Mouse (Mus musculus) ovary, postnatal 36 days (tissue): ENCODE data around the gene Nup160.

Source experiments
- DNase-seq: peaks from one replicate; pipeline ENCODE4 v3.0.0; 2022; ENCODE audit warnings: low spot score, mixed read lengths

The Nup160 gene

DNA sequence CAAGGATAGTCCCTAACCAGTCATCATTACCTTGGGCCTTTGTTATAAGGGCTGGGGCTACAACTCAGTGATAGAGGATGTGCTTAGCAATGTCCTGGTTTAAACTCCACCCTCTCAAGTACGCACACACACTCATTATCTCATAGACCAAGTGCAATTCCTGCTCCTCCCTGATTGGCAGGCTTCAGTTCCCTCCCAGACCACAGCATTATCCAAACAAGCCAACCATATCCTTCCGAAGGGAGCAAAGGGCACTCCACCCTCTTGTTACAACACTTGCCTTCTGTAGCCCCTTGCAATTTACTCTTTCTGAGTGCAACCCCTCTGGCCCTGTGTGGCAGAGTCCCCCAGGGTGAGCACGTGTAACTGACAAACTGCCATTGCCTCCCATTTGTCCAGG lies 15.6 kb upstream of the Nup160 start:
- no peak for DNase-seq

DNA sequence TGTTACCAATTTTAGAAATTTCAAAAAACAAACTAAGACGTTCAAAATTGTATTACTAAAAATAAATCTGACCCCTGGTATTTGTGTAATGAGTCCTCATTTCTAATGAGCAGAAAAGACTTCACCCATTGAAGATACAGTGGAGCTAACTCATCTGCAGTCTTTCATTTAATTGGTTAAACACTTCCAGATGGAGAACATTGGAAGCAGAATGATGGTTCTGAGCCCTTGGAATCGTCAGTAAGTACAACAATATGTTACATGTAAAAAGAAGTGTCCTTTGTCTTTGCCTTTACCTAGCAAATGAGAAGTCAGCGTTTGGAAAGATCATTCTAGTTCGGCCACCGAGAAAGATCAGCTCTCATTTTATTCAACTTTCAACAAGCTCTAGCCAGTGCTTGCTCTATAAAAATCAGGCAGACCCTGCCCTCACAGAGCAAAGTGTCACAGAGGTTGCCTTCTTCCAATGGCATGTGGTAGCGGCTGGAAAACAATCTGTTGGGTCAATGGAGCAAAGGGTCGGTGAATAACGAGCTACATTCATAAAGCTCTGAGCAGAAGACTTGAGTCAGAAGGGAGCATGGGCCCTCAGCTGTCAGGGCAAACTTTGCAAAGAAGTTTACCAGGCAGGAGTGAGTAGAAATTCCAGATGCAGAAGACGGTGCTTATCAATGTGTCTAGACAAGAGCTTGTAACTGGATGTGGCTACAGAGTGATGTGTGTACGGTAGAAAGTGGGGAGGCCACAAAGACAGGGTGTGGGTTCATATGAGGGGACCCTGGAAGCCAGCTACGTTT lies 10.2 kb upstream of the Nup160 start:
- no peak for DNase-seq

DNA sequence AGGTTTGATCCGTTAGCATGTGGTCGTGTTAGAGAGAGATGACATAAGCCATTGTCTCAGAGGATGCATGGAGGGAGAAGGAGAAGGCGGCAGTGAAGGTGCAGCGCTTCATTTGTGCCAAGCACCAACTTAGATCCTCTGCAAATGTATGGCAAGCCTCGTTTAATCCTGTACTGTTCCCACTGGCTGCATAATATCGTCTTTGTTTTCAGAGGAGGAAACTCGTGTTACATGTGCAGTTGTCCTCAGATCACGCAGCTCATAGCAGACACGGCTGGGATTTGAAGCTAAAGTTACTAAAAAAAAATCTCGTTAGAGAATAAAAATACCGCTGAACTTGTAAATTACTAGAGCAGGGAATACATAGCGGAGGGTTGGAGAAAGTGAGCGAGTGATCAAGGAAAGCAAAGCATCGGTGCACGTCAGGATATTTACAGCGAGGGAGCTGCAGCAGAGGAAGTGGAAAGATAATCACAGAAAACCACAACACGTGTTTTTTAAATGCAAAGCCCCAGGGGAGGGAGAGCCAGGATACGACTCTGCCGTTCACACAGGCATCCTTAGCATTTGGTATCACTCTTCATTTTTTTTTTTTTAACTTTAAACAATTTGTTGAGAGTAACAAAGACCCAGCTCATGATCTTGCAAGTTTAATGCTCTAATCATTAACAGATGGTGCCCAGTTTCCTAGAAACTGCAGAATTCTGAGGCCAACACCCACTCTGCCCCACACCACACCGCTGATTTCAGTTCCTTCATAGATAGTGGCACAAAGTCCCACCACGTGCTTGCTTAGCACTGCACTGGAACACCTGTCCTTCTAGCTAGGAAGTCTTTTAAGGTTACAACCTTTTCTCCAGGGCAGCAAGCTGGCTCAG lies 9.4 kb upstream of the Nup160 start:
- no peak for DNase-seq

DNA sequence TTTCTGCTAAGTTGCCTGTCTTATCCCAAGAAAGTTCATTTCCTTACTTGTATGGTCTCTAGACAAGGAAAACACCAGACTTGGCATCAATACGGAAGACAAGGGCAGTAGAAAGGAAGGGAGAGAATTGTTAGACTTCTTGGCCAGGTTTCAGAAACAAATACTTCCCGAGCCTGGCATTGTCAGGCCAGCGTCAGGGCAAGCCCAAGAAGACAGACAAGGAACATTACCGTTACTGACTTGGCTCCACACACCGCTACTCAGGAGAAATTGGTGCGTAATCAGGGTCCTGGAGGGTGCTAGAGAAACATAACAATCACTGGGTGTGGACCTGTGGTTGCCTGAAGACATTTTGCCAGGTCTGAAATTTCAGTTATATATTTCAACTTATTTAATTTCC lies 6.7 kb upstream of the Nup160 start:
- DNase-seq = no peak

DNA sequence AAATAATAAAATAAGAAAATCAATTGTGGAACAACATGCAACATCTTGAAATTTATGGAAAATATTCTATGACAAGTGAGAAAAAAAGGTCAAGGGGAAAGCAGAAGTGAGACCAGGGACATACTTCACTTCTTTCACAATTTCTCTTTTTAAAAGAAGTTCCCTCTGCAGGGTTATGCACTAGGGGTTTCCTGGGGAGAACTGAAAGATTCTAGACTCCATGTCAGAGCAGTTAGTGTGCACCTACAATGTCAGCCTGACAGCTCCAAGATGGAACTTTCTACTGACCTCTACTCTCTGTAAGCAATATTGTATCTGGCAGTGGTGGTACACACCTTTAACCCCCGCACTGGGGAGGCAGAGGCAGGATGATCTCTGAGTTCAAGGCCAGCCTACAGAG lies 3.7 kb upstream of the Nup160 start:
- DNase-seq = no peak

DNA sequence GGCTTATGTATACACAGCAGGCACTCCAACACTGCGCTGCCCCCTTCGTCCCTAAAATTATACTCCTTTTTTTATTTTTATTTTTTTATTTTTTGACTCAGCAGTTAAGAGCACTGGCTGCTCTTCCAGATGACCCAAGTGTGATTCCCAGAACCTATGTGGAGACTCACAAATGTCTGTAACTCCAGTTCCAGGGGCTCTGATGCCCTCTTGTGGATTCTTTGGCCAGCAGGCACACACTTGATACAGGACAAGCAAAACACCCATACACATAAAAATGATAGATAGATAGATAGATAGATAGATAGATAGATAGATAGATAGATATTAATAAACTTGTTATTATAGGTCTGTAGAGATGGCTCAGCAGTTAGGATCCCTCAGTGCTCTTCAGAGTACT lies 2.5 kb upstream of the Nup160 start:
- no peak for DNase-seq

DNA sequence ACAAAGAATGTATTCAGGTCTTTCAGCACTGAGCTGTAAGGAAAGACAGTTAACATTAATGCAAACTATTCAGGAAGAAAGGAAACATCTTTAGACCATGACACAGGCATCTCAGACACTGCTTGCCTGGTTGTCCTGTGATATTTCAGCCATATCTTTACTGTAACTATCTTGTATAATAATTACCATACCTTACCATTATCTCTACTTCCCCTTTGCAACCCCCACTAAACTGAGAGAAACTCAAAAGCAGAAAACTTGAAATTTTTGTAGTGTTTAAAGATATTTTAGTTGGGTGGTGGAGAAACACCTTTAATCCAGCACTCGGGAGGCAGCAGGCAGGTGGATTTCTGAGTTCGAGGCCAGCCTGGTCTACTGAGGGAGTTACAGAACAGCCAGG lies 1.5 kb upstream of the Nup160 start:
- DNase-seq = no peak

DNA sequence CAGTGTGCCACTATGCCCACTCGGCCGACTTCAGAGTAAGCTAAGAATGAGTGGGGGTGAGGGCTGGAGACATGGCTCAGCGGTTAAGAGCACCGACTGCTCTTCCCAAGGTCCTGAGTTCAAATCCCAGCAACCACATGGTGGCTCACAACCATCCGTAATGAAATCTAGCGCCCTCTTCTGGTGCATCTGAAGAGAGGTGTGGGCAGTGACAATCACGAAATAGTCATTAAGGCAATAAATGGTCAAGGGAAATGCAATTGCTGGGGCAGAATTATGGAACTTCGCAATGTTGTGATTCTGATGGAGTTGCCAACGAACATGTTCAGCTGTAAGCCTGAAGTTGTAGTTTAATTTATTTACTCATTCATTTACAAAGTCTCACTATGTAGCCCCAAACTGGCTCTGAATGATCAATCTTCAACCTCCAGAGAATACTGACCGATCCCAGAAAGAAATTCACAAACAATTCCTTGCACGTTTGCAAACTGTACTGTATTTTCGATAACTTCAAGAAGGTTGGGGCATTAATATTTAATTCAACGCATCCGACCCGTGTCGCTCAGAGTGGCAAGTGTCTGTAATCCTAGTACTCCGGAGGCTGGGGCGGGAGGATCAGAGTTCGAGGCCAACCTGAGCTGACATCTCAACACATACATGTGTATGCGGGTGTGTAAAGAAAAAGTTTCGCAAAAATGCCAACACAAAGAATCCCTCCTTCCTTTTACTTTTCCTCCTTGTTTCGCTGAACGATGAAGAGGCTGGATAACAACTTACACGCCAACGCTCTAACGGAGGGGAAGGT lies 1.4 kb downstream of the Nup160 start:
- no peak for DNase-seq

DNA sequence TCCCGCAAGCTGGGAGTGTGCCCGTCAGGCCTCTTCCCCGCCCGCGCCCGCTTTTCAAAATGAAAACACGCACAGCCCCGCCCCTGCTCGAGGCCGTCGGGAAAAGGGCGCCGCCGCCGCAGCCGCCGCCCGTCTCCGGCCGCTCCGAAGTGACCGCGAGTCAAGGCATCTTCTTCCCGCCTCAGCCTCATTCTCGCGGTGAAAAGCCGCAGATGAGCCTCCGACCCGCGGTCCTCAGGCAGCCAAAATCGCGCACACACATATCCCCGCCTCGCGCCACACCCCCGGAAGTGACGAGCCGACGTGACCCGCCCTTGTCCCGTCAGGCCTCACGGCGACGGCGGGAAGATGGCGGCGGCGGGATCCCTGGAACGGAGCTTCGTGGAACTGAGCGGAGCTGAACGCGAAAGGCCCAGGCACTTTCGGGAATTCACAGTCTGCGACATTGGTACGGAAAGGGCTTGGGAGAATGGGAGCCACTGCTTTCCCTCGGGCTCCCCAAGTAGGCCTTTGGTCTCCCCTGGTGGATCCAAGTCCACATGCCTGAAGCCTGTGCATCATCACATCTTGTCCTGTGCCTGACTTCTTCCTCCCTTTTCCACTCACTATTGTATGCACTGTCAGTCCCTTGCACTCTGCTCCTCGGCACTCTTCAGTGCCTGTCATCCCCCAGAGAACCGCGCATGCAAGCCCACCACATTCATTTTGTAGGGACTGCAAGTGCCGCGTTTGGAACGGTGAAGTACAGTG lies 2.2 kb downstream of the Nup160 start:
- peak; percentile 92 for DNase-seq

DNA sequence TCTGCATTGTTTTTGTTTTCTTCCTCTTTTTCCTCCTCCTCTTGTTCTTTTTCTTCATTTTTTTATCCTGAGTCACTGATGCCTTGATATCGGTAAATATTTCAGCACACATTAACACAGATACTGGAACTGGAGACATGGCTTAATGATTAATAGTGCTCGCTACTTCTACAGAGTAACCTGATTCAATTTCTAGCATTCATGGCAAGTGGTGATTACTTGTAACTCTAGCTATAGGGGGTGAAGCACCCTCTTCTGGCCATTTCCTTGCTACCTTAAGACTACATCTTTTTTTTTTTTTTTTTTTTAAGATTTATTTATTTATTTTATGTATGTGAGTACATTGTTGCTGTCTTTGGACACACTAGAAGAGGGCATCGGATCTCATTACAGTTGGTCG lies 23.9 kb downstream of the Nup160 start:
- DNase-seq = no peak

DNA sequence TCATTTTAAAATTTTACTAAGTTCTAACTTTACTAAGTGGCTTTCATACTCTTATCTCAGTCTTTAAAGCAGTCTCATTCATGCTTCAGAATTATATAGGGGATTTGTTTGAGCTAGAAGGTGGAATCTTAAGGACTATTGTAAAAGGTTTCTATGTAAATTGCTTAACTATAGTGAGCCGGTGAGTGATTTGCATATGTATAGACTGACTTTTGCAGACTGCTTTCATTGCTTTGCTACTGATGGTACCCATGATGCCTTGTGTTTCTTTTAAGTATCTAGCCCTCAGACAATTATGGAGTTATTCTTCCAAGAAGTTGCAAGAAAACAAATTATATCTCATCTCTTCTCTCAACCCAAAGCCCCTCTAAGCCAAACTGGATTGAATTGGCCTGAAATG lies 31.5 kb downstream of the Nup160 start:
- no peak for DNase-seq

DNA sequence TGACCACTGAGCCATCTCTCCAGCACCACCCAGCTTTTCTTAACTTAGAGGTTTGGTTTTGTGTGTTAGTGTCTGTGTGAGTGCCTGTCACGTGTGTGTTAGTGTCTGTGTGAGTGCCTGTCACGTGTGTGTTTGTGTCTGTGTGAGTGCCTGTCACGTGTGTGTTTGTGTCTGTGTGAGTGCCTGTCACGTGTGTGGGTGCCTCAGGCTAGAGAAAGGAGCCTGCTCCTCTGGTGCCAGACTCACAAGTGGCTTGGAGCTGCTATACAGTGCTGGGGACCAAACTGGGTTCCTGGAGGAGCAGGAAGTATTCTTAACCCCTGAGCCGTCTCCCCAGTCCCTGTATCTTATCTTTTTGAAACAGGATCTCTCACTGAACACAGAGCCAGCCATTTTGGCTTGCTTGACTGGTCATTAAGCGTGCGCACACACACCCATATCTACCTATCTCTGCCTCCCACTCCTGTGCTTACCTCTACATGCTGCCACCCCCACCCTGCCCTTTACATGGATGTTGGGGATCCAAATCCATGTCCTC lies 38.6 kb downstream of the Nup160 start:
- no peak for DNase-seq

DNA sequence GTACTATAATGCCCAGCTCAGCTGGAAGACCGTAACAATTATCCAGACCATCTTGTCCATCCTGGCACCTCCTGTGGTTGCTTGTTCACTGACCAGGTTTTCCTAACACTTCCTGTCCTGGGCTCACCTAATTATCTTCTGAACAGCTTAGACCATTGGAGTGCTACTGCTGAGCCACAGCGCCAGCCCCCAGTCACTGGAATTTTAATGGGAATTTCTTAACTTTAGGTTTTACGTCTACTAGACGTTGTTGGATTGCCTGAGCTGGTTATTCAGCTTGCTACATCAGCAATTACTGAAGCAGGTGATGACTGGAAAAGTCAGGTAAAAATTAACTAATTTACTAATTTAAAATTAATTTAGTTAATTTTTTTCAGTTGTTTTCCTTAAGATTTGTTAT lies 40.4 kb downstream of the Nup160 start:
- DNase-seq = no peak

DNA sequence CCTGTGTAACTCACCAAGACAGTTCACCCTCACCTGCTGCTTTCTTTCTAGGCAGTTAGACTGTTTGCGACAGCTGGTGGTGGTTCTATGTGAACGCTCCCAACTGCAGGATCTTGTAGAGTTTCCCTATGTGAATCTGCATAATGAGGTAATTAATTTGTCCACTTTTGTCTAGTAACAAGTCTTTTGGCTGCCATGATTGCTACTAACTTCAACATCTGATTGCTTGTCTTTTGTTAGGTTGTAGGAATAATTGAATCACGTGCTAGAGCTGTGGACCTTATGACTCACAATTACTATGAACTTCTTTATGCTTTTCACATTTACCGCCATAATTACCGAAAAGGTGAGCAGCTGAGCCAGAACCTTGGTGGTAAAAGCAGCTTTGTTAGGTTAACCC lies 40.9 kb downstream of the Nup160 start:
- DNase-seq = no peak

DNA sequence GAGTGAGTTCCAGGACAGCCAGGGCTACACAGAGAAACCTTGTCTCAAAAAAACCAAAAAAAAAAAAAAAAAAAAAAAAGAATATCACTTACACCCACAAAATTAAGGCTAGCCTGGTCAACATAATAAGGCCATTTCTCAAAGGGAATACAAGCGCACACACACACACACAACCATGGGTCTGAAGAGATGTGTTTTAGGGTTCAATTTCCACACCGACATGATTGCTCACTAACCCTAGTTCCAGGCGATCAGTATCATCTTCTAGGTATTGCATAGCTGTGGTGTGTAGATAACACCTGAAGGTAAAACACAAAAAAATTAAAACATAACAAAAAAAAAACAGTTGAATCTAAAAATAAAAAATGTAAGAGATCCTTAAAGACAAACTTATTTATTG lies 49.8 kb downstream of the Nup160 start:
- DNase-seq = no peak

DNA sequence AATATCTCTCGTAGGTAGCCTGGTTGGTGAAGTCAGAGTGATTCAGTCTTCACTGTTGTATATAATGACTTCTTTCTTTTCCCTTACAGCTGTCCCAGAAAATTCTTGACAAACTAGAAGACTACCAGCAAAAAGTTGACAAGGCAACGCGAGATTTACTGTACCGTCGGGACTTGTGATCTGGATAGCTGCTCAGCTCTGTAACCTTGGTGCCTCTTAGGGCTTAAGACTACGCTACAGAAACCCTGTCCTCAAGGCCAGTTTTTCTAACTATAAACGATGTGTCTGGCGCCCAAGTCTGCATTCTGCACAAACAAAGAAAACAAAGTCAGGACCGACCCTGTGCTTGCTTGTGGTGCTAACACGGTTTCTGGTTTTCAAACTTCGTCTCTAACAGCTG lies 58.3 kb downstream of the Nup160 start:
- peak; percentile 16 for DNase-seq

DNA sequence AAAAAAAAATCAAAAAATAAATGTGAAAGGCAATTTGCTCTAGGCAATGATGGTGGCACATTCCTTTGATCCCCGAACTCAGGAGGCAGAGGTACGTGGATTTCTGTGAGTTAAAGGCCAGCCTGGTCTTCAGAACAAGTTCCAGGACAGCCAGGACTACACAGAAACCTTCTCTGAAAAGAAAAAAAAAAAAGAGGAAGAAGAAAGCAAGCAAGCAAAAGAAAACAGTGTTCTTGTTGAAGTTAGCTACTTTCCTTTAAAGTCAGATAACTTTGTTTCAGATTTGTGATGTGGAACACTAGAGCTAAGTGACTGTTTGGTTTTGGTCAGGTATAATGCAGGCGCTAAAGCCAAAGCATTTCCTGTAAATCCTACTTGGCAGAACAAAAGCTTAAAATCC lies 61.8 kb downstream of the Nup160 start:
- no peak for DNase-seq

DNA sequence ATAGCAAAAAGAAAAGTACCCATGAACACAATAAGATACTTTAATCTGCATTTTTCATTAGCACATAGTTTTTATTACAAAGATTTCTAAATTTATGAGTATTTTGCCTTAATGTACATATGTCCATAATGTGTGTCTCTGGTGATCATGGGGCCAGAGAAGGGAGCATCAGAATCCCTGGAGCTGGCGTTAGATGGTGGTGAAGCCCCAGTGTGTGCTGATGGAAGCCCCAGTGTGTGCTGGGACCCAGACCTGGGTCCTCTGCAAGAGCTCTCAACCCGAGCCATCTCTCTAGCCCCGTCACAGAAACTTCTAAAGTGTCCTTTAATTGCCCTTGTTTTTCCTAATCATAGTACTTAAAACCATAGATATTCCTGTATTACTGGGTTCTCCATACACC lies 62.3 kb downstream of the Nup160 start:
- DNase-seq = no peak

DNA sequence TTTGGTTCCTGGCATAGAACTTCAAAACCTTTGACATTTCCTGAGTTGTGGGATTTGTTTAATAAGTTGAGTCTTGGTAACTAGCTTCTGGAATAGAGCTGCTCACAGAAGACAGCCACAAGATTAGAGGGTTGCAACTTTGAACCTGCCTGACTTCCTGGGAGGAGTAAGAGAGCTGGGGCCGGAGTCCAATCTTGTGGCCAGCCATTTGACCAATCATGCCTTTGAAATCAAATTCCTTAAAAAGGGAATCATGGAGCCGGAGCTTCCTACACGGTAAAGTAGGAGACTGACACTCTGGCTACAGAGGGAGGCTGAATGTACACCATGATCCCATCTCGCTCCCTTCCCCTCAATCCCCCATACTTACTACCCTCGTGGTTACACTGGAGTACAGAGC lies 62.9 kb downstream of the Nup160 start:
- DNase-seq = no peak

DNA sequence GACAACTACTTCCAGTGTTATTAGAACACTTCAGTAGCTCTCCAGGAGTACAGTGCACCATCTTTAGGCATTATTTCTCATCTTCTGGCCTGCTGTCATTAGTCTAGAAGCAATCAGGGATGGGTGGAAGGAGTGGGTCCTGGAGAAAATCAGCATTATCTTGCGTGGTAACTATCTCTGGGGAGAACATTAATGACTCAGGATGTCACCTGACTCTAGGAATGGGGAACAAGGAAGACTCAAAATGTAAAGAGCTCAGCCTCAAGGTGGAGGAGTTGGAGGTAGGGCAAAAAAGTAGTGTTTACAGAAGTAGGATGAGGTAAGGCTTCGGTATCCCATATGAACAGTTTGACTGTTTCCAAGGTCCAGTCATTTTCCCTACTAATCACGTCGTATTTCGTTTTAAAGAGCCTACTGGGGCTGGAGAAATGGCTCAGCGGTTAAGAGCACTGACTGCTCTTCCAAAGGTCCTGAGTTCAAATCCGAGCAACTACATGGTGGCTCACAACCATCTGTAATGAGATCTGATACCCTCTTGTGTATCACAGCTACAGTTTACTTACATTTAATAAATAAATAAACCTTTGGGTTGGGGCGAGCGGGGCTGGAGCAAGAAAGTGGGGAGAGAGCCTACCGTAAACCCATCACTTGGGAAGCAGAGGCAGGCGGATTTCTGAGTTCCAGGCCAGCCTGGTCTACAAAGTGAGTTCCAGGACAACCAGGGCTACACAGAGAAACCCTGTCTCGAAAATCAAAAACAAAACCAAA lies 67.5 kb downstream of the Nup160 start:
- DNase-seq = no peak
